Mouse (Mus musculus) WW6 (cell line): Measurements from ENCODE around the gene Focad.

Source experiments
- DNase-seq: peaks from one replicate; pipeline ENCODE4 v3.0.0-alpha.2; 2013; ENCODE audit warnings: low read depth, low spot score

The Focad gene

DNA sequence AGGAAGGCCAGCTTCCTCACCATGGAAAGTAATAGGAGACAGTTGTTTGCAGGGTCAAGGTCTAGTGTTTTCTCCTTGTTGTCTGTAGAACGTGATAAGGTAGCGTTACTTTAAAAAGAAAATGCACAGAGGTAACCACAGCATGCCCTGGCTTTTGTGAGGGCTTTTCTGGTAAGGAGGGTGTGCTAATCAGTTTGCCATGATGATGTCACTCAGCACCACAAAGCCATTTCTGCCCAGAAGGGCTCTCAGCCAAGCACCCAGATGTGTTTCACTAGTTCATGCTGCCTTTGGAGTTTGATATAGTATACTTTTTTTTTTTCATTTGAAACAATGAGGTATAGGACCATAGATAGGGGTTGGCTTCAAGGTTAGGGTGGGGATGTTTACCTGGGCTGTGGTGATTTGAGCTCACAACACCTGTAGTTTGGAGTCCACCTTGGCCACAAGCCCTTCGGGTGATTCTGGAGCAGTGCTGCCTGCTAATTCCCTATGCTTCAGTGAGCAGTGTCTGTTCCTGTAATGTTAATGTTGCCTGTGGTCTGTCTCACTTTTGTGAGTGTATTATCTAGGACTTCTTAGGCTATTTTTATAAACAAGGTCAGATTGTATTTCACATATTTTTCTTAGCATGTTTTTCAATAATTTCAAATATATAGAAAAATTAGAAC lies 61.2 kb downstream of the Focad start:
- no peak for DNase-seq

DNA sequence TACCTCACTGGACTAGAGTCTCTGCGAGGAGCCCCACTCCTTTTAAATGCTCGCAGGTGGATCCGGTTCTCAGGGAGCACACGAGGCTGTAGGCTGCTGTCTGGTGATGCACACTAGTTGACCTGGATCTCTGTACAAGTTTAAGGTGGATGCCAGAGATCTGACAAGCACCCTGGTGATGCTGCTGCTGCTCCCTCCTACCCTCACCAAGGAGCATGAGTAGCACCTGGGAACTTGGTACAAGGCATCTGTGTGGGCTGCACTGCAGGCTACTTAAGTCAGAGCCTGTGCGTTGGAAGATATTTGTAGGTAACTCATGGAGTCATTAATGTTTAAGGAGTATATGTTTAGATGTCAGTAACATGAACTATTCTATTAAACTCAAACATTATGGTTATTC lies 62.5 kb downstream of the Focad start:
- DNase-seq, result no peak

DNA sequence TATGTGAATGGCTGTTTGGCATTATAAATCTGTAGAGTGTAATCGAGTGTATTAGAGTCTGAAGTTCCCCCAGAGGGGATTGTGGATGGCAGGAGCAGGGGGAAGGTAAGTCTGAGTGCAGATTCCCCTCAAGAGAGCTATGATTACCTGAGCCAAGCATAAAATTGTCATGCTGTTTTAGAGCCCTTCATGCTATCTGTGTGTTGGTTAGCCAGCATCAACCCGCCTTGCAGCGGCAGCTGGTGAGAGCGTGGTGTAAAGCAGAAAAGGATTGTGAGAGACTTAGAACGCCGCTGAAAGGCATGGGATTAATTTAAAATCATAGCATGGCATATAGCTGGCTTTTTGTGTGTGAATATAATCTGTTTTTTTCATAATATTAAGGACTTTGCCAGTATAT lies 63.2 kb downstream of the Focad start:
- DNase-seq, result no peak

DNA sequence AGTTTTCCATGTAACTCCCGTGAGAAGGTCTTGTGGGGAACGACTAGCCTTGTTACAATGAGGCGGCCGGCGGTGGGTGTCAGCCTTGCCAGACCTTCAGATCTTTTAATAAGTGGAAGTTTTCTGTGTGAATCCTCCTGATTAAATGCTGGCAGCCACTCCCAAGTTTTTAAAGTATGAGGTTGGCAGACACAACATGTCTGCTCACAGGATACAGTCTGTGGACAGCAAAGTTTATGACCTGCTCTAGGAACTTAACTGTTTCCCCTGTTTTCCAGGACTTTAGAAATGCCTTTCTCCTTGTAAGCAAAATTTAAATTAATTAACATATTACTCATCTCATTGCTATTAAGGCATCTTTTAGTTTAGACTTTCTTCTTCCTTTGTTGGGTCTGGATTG lies 64.8 kb downstream of the Focad start:
- DNase-seq, result no peak

DNA sequence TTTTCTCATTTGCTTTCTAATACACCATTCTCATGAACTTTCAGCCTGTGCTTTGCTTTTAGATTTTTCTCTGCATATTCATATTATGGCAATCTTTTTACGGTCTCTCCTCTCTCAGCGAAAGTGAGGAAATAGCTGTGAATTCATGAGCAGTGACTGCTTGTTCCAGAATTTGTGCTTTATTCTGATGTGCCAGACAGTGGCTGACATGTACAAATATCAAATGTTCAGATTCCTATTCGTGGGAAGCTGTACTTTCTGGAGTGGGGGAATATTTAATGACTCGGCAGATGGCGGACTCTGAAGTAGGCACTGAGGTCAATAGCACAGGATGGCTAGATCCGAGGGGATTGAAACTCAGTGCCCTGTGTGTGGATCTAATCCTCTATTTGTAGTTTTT lies 65.3 kb downstream of the Focad start:
- no peak for DNase-seq

DNA sequence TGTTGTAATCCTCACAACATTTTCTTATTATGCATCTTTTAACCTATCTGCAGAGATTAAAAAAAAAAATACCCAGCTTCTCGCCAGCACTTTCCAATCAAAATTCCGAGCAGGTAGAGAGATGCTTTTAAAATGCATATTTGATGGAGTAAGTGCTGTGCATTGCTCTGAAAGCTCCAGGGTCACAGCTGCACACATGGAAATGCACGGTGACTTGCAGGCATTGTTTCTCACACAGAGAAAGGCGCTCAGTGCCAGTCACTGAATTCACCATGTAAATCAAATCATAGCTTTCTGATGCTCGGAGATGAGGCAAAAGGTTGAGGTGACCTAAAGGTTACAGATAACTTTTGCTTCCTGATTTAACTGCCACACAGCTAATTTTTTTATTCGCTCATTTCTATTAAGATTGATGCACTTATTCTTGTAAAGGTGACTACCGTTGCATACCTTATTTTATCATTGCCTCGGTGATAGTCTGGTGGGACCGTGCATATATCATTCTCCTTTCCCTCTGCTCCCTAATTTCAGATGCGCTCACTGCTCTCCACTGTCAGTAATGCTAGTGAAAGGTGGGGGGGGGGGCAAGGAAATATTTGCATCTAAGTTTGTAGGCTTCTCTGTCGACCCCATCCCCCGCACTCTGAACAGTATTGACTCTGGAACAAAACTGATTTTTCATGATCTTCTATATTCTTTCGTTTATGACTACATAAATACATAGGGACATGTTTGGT lies 69.2 kb downstream of the Focad start:
- no peak for DNase-seq

DNA sequence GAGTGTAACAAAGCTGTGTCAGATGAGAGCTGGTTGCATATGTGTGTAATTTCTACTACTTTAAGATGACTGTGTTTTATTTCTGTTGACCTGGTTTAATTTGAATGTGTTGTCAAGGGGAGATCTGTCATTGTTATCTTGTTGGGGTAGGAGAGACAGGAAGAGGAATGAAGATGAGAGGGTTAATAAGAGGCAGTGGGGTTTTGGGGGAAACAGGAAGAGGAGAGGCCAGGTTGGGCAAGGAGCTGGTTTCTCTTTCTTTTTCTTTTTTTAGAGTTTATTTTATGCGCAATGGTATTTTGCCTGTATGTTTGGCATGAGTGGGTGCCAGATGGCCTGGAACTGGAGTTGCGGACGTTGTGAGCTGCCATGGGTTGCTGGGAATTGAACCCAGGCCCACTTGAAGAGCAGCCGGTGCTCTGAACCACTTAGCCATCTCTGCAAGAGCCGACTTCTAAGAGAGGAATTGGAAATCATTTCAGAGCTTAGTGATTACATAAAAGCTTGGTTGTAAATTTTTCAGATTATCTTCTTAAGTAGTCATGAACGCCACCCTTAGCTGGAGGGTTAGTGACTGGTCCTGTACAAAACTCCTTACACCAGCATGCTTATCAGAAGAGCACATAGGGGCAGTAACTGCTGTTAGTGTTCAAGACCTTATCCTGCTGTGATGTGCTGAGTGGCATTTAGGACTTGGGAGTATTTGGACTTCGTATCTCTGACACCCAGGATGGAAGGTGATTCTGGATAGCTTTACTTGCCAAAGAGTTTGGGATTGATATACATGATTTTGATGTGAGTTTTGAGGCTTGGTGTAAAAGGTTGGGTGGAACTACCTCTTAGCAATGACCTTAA lies 72.8 kb downstream of the Focad start:
- DNase-seq, result no peak

DNA sequence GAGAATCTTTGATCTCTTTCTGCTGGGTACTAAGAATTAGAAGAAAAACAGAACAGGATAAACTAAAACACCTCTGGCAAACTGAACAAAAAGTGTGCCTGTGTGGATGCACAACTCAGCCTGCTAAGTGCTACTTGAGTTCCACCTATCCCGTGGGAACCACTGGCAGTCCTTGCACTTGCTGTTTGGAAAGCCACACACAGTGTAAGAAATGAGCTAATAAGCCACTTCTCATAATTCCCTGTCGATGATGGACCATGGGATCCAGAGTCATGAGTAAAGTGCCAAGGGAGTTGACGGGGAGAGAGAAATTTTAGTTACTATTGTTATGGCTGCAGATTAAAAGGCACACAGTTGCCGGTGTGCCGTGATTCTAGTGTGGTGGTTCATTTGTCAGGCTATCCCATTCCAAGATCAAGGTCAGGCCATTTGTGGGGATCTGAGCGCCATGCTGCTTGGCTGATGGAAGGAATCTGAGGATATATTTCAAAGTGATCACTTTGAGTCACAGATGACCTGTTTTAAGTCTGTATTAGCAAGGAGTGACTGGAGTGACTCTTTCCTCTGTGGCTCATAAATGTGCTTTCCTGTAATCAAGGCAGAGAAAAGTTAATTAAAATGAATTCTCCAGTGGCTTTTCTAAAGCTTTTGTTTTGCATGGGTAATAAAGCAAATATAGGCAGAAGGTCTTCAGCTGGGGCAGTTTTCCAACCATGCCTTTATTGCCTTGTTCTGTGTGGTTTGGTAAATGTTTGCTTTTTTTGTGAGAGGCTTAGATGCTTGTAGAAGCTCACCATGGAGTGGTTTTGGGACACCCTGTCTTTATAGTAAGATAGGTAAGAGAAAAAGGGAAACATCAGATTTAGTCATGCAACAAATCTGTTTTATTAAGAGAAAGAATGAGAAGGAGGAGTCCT lies 80.9 kb downstream of the Focad start:
- no peak for DNase-seq

DNA sequence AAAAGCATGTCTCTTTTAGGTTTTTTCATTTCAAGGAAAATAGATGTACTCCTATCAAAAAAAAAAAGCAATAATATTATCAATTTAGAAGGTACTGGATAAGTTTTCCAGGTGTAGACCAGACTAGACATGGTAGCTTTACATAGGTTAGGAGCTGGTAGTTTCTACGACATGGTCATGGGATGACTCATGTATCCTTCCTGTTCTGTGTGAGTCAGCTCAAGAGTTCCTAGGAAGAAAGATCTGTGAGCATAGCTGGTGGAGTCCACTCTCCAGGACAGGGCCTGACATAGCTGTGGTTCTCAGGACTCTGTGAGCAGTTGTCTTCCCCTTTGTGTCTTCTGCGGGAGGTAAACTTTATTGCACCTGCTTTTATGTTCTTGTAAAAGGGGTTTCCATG lies 84.9 kb downstream of the Focad start:
- no peak for DNase-seq

DNA sequence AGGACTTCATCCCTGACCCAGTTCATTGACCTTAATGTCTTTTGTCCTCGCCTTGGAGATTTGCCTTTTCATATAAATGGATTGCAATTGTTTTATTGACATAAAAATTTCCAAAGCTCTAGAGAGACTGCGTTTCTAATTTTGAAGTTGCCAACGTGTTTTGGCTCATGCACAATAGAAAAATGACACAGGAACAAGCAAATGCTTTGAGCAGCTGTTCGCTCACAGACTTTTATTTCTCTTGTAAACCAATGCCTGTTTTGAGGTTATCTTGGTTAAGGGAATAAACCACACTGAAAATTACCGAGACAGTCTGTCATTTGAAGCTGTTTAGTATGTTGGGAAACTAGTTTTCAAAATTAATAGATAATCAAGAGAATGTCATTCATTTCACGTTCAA lies 89.9 kb downstream of the Focad start:
- DNase-seq, result no peak

DNA sequence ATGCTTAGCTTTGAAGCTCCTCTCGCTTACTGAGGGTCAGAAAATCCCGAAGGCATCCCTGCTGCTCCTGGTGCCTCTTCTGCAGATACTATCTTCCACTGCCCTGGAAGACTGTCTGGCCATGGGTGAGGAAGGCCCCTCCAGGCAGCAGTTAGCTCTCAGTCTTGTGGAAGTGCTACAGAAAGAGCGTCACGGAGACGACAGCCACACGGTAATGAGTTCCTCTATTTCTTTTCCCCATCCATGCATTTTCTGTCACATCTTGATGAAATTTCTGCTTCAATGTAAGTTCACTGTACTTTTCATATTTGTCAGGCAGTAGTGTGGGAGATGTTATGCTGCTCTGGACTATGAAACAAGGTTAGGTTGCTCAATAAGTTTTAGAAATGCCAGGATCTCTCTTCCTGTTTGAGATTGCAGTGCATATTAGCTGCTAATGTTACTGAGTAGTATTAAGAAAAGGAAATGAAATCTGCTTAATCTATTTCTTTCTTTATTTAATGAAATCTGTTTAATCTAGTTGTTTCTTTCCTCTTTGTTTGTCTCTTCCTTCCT lies 91.5 kb downstream of the Focad start:
- no peak for DNase-seq

DNA sequence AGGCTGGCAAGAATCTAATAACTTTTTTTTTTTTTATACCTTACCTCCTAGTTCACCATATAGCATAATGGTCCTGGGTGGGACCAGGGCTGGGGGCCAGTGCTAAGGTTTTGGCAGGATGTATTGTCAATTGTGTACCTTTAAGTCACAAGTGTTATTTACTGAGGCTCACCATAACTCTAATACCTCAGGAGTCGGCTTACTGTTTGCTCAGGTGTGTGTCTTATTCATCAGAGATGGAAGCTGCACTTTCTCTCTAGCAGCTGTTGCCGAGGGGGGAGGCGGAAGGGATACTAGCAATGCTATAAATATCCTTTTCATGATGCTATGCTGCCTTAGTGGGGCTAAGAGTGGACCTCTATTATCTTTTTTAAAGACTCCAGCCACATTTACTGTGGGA lies 93.2 kb downstream of the Focad start:
- DNase-seq, result no peak

DNA sequence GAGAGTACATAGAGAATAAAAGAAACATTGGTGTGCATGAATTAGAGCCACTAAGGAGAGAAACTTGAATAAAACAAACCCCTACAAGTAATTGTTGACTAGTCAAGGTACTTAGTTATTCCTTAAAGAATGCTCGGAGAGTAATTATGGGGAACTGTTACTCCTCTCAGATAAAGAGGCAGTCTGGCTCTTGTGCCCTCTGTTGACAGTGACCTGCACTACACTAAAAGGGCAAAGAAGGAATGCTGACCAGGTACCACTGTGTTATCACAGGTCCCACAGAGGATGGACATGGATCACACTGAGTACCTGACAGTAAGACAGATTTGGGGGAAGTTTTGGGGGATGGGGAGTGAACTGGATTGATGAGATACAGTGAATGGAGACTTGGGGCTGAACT lies 95.1 kb downstream of the Focad start:
- no peak for DNase-seq

DNA sequence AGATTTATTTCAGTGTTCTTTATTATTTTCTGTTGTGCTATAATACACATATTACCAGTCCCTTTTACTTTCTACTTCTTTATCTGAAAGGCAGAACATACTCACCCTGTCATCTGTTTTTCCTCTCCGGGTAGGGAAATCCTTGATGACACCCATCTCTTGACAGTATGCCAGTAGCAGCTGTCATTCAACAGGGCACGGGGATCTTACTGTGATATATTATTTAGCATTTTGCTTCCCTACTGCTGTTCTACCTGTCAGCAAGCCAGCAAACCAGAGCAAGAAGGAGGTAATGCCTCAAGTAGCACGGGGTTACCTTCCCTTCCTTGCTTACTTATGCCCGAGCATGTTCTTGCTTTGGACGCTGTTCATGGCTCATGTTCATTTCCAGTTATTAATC lies 99.8 kb downstream of the Focad start:
- DNase-seq, result no peak

DNA sequence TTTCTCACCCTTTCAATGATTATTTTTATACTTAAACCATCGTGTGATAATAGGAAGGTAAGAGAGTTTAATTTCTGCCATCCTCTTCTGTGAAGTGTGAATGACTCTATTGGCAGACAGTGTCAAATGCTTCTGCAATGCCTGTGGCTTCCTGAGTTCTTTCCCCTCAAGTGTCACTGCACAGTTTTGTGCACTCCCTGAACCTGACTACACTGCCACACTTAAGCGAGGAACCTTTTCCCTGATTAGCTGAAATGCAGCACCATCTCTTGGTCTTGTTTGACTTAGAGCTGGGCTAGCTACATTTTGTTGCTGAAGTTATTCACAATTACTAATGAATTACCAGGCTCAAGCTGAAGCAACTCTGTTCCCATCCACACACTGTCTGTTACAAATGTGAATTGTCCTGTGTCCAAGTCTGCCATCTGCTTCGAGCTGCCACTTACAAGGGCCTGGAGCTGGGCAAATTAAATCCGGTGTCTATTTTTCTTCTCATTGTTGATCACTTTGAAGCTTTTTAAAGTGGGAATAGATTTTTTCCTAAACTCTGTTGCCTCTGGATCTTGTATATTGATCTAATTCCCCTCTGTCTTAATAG lies 101.6 kb downstream of the Focad start:
- no peak for DNase-seq

DNA sequence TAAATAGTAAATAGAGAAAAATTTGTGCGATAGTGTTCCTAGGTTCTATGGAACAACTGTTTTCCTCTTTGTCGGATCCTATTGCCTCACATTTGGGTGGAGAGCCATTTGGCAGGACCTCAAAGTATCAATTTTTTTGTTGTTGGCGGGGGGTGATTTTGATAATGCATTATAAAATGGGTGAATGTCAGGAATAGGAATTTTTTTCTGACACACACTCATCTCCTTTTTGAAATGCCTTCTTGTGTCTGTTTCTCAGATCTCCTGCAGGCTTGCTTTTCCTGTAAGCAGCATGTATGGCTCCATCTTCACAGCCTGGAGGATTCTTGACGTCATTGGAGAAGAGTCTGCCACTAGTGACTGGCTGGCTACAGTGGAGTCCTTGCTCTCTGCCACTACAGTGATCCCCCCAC lies 102.1 kb downstream of the Focad start:
- DNase-seq, result no peak

DNA sequence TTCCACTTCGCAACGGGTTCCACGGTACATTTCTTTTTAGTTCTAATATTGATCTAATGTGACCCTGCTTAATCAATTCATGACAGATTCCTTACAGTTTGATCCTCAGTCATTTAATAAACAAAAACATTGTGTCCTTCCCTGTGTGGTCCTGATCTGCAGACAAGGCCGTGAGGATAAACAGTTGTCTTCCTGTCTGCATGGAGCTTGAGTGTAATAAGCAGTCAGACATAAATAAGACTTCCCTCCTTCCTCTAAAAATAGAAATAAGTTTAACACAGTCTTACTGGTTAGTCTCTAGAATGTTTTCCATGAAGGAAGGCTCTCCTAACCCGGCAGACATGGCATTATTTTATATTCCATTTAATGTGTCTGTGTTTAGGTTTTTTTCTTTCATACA lies 102.8 kb downstream of the Focad start:
- no peak for DNase-seq

DNA sequence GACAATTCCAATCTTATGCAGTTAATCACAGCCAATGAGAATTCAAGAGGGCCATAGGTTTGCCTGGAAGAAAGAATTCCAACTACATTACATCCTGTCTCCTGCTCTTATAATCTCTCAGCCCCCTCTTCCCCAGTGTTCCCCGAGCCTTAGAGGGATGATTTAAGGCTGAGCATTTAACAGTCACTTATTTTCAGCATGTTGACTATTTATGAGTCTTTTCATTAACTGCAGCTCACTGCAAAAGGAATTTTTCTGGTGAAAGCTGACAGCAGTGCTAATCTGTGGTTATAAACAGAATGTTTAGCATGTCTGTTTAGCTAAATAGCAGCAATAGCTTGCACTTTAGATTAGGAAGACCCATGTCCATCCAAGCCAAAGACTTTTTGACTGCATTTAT lies 104.8 kb downstream of the Focad start:
- no peak for DNase-seq

DNA sequence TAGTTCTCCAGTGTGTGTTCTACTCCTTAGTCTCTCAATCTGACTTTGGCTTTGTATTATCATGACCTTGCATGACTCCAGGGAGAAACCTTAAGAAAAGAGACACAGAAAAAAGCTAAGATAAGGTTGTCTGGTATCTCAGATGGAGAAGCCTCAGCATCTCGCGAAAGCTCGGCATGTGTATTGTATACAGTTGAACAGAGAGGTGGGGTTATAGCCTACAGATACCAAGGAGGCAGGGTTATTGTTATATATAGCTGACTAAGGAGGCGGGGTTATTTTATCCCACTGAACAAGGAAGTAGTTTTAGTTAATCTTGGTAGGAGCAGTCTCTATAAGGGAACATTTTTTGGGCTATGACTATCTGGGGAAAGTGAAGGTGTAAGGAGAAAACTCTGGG lies 106.6 kb downstream of the Focad start:
- no peak for DNase-seq

DNA sequence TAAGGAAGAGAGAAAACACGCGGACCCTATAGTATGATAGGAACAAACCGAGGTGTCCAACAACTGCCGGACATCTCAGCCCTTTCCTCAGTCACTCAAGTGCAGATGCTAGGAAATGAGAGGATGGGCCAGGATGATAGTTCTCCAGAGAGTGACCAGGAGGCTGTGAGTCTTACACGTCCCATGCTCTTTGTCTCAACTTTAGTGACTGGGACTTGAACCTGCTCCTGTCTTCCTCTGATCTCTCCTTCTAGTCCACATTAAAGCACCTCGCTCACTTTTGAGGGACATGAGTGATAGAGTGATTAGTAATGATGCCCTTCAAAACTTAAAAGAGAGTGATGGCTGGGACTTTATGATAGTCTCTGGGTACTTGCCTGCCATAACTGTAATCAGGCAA lies 114.2 kb downstream of the Focad start:
- no peak for DNase-seq

DNA sequence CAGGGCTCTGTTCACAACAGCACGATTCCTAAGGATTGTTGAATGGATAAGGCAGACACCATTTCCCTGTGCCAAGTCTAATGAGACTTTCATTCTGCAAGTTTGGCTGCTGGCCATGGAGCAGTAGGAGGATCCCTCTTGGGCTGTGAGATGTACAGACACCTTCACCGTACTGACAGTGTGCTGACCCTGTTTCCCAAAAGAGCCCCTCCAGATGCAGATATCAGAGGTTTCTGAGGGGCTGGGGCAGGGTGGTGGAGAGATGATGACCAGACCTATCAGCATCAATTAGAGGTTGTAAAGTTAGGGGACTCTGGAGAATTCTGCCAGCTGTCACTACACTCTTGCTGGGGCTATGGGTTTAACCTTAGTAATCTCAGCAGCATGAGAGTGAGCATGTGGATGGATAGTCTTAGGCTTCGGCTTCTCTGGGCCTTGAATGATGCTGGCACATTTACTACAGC lies 115.0 kb downstream of the Focad start:
- DNase-seq, result no peak
